Mouse (Mus musculus): ENCODE results near the gene Gm20422. TPM values are rescaled to one million over a fixed set of nuclear protein-coding genes. Genes with fewer than 3 reads are reported as not detected.

Gene Gm20422
- total RNA-seq, 2 experiments from 2014 or later, result 1.00 to 1.4 TPM

GRCm38 (mm10) chr8:69805086-69805485 lies 30.4 kb upstream of the Gm20422 start:
- Histone ChIP-seq H3K27ac (no peak overlapping the region), H3K4me3 (no peak overlapping the region)
- no peak for TF ChIP-seq CTCF (IDR thresholded peaks at IDR 0.05)
- DNase-seq (ENCODE audit: extremely low spot score in 1 of 2, low spot score in 2 of 2), result no peak
- intact Hi-C loops (cut with DNase I), result no loop called here

- no peak for TF ChIP-seq CTCF (IDR thresholded peaks at IDR 0.05)
- intact Hi-C loops (cut with DNase I), result no loop called here
- Histone ChIP-seq H3K4me3 (no peak overlapping the region), H3K27ac (no peak overlapping the region)
- peak in 1 of 2 experiments; percentile 6 for DNase-seq (ENCODE audit: extremely low spot score in 1 of 2, low spot score in 2 of 2)
Measured at GRCm38 (mm10) chr8:69804537-69804936, 29.9 kb upstream of the Gm20422 start.

- DNase-seq (ENCODE audit: extremely low spot score in 1 of 2, low spot score in 2 of 2), result peak in 1 of 2 experiments; percentile 8
- intact Hi-C loops (cut with DNase I), result no loop called here
- no peak overlapping the region for H3K4me3 ChIP-seq
- H3K27ac ChIP-seq, result no peak overlapping the region
- no peak for TF ChIP-seq CTCF (IDR thresholded peaks at IDR 0.05)
Measured at GRCm38 (mm10) chr8:69803366-69803765, 28.7 kb upstream of the Gm20422 start.

- no peak for DNase-seq (ENCODE audit: extremely low spot score in 1 of 2, low spot score in 2 of 2)
- Histone ChIP-seq H3K27ac (no peak overlapping the region), H3K4me3 (no peak overlapping the region)
- no peak for TF ChIP-seq CTCF (IDR thresholded peaks at IDR 0.05)
- intact Hi-C loops (cut with DNase I), result no loop called here
Measured at GRCm38 (mm10) chr8:69802216-69802615, 27.5 kb upstream of the Gm20422 start.

- H3K4me3 ChIP-seq, result no peak overlapping the region
- no peak overlapping the region for H3K27ac ChIP-seq
- intact Hi-C loops (cut with DNase I), result no loop called here
- TF ChIP-seq CTCF (IDR thresholded peaks at IDR 0.05), result no peak
- peak in 1 of 2 experiments; percentile 5 for DNase-seq (ENCODE audit: extremely low spot score in 1 of 2, low spot score in 2 of 2)
Measured at GRCm38 (mm10) chr8:69801796-69802195, 27.1 kb upstream of the Gm20422 start.

GRCm38 (mm10) chr8:69799946-69800345 lies 25.3 kb upstream of the Gm20422 start:
- peak in 1 of 2 experiments; percentile 7 for DNase-seq (ENCODE audit: extremely low spot score in 1 of 2, low spot score in 2 of 2)
- no peak overlapping the region for H3K27ac ChIP-seq
- no peak; the same call in 1 of the 2 replicates for TF ChIP-seq CTCF (IDR thresholded peaks at IDR 0.05)
- no peak overlapping the region for H3K4me3 ChIP-seq
- intact Hi-C loops (cut with DNase I), result no loop called here

GRCm38 (mm10) chr8:69799261-69799660 lies 24.6 kb upstream of the Gm20422 start:
- Histone ChIP-seq H3K4me3 (no peak overlapping the region), H3K27ac (no peak overlapping the region)
- TF ChIP-seq CTCF (IDR thresholded peaks at IDR 0.05), result no peak
- intact Hi-C loops (cut with DNase I), result no loop called here
- DNase-seq (ENCODE audit: extremely low spot score in 1 of 2, low spot score in 2 of 2), result peak in 1 of 2 experiments; percentile 9

GRCm38 (mm10) chr8:69797661-69798060 lies 23.0 kb upstream of the Gm20422 start:
- DNase-seq (ENCODE audit: extremely low spot score in 1 of 2, low spot score in 2 of 2), result peak in 1 of 2 experiments; percentile 9
- no peak for TF ChIP-seq CTCF (IDR thresholded peaks at IDR 0.05)
- H3K27ac ChIP-seq, result no peak overlapping the region
- intact Hi-C loops (cut with DNase I), result no loop called here
- no peak overlapping the region for H3K4me3 ChIP-seq

GRCm38 (mm10) chr8:69796721-69797345 lies 22.1 kb upstream of the Gm20422 start:
- intact Hi-C loops (cut with DNase I), result no loop called here
- DNase-seq (ENCODE audit: extremely low spot score in 1 of 2, low spot score in 2 of 2), result peak in 1 of 2 experiments; percentile 9
- Histone ChIP-seq H3K27ac (no peak overlapping the region), H3K4me3 (no peak overlapping the region)
- no peak for TF ChIP-seq CTCF (IDR thresholded peaks at IDR 0.05)

- intact Hi-C loops (cut with DNase I), result no loop called here
- Histone ChIP-seq H3K4me3 (no peak overlapping the region), H3K27ac (no peak overlapping the region)
- TF ChIP-seq CTCF (IDR thresholded peaks at IDR 0.05), result no peak
- DNase-seq (ENCODE audit: extremely low spot score in 1 of 2, low spot score in 2 of 2), result peak in 1 of 2 experiments; percentile 6
Measured at GRCm38 (mm10) chr8:69794901-69795300, 20.2 kb upstream of the Gm20422 start.

- peak in 1 of 2 experiments; percentile 7 for DNase-seq (ENCODE audit: extremely low spot score in 1 of 2, low spot score in 2 of 2)
- intact Hi-C loops (cut with DNase I), result no loop called here
- H3K4me3 ChIP-seq, result no peak overlapping the region
- no peak overlapping the region for H3K27ac ChIP-seq
- no peak for TF ChIP-seq CTCF (IDR thresholded peaks at IDR 0.05)
Measured at GRCm38 (mm10) chr8:69794096-69794495, 19.4 kb upstream of the Gm20422 start.

- H3K27ac ChIP-seq, result no peak overlapping the region
- intact Hi-C loops (cut with DNase I), result no loop called here
- H3K4me3 ChIP-seq, result no peak overlapping the region
- TF ChIP-seq CTCF (IDR thresholded peaks at IDR 0.05), result no peak
- peak in 1 of 2 experiments; percentile 6 for DNase-seq (ENCODE audit: extremely low spot score in 1 of 2, low spot score in 2 of 2)
Measured at GRCm38 (mm10) chr8:69793666-69794065, 19.0 kb upstream of the Gm20422 start.
